Mouse (Mus musculus) yolk sac, embryonic 10.5 days (tissue): ENCODE measurements around the gene Gm38394.

ENCODE experiments used
- DNase-seq: peaks from one replicate; pipeline ENCODE4 v3.0.0-alpha.2; 2017; ENCODE audit warnings: low spot score

The Gm38394 gene

DNA sequence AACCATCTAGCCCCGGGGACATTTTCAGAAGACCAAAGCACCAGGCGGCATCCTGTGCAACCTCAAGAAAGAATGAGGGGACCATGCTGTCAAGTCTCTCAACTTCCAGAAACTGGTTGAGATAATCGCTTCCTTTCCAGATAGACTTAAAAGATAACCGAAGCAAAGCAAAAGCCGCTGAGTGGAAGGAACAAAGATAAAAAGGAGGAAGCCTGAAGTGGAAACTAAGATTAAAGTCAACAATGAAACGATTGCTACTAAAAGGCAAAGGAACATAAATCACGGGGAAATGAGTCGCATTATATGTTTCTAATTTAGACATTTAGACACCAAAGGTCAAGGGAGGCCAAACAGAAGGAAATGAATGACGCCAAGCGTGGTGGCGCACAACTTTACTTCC is 89.8 kb downstream of the Gm38394 start:
- no peak for DNase-seq
